Mouse (Mus musculus) kidney, embryonic 15.5 days (tissue): Measurements from ENCODE around the gene Ccdc51. TPM values are rescaled to one million over a fixed set of nuclear protein-coding genes. Genes with fewer than 3 reads are reported as not detected.
"Not testable (repeated sequence)": the region's sequence is repeated elsewhere in the genome, so short reads cannot be mapped to it uniquely, and the experiment has no call there.

Experiments
- ATAC-seq: fragments of 200-750 bp; cut with Nextera tagmentation; replicated peaks from 2 replicates; pipeline ENCODE4 v1.8.0; 2017; ENCODE audit warnings: moderate TSS enrichment; ENCODE audit not compliant: low FRiP score
- H3K27ac ChIP-seq: fragments of 300-500 bp; sonication (generic); 2 replicates; pipeline ENCODE4 v1.5.1; 2015; ENCODE audit warnings: mild to moderate bottlenecking, inconsistent platforms
- H3K27me3 ChIP-seq: fragments of 300-500 bp; sonication (generic); 2 replicates; pipeline ENCODE4 v1.6.1; 2015; ENCODE audit warnings: inconsistent platforms
- H3K36me3 ChIP-seq: fragments of 300-500 bp; sonication (generic); 2 replicates; pipeline ENCODE4 v1.6.1; 2015; ENCODE audit warnings: inconsistent platforms
- H3K4me1 ChIP-seq: fragments of 300-500 bp; sonication (generic); 2 replicates; pipeline ENCODE4 v1.6.1; 2015; ENCODE audit warnings: inconsistent platforms
- H3K4me2 ChIP-seq: fragments of 300-500 bp; sonication (generic); 2 replicates; pipeline ENCODE4 v1.6.1; 2015; ENCODE audit warnings: moderate library complexity, mild to moderate bottlenecking, inconsistent platforms
- H3K4me3 ChIP-seq: fragments of 300-500 bp; sonication (generic); replicated peaks from 2 replicates; pipeline ENCODE4 v1.5.1; 2015; ENCODE audit warnings: mild to moderate bottlenecking, inconsistent platforms
- H3K9ac ChIP-seq: fragments of 300-500 bp; sonication (generic); 2 replicates; pipeline ENCODE4 v1.6.1; 2015; ENCODE audit warnings: mild to moderate bottlenecking, inconsistent platforms
- H3K9me3 ChIP-seq: fragments of 300-500 bp; sonication (generic); replicated peaks from 2 replicates; pipeline ENCODE4 v1.6.1; 2016; ENCODE audit warnings: inconsistent platforms
- WGBS: fragments of 180-500 bp; shearing (Covaris S2); methylation state at CpG from one replicate; pipeline ENCODE4 v1.1.7; 2015; ENCODE audit warnings: mixed read lengths; 5-methylcytosine and 5-hydroxymethylcytosine counted together
- polyA plus RNA-seq: library from polyadenylated mRNA; unstranded; fragments of >200 nt; fragmentation: Nextera tagmentation; extraction: Ambion mirVana; gene quantifications from 2 replicates; pipeline ENCODE4 v1.2.1, GENCODE M21; 2015

Gene Ccdc51
- polyA plus RNA-seq, 1 experiment from 2014 or later: 12.9 TPM

- ATAC-seq: no peak
- Histone ChIP-seq H3K9me3 (no peaks in the 10 kb centered on the region), H3K9ac (no peak overlapping the region), H3K27me3 (no peaks in the 10 kb centered on the region), H3K27ac (no peak overlapping the region), H3K4me3 (no peak overlapping the region), H3K4me2 (no peak overlapping the region), H3K4me1 (0 out of 2 replicates have a peak, but pooled peaks cover under 1% of the 10 kb centered on the region), H3K36me3 (no peaks in the 10 kb centered on the region)
- 62% methylated on average over 3 of the region's 3 CpGs for WGBS
Measured at GRCm38 (mm10) chr9:109128211-109128610, 45.9 kb downstream of the Ccdc51 start.

- Histone ChIP-seq H3K4me2 (no peak overlapping the region), H3K27ac (no peak overlapping the region), H3K9ac (no peak overlapping the region), H3K27me3 (no peaks in the 10 kb centered on the region), H3K9me3 (no peaks in the 10 kb centered on the region), H3K4me1 (no peaks in the 10 kb centered on the region), H3K4me3 (no peak overlapping the region), H3K36me3 (no peaks in the 10 kb centered on the region)
- ATAC-seq: no peak
- 69% methylated on average over 5 of the region's 5 CpGs for WGBS
Measured at GRCm38 (mm10) chr9:109130076-109130475, 47.8 kb downstream of the Ccdc51 start.

GRCm38 (mm10) chr9:109140414-109140813 is 58.1 kb downstream of the Ccdc51 start:
- H3K4me2 ChIP-seq: not testable (repeated sequence)
- WGBS: 68% methylated on average over 4 of the region's 4 CpGs

More at GRCm38 (mm10) chr9:109140414-109140813, 58.1 kb downstream of the Ccdc51 start:
- not testable (repeated sequence) for H3K36me3 ChIP-seq, H3K4me1 ChIP-seq, H3K9me3 ChIP-seq, H3K4me3 ChIP-seq, H3K9ac ChIP-seq, H3K27me3 ChIP-seq, ATAC-seq, H3K27ac ChIP-seq

Other genes starting within 250 kb of the Ccdc51 start
- gene Slc26a6, start 229.2 kb upstream of the Ccdc51 start, polyA plus RNA-seq: 11.3 and 15.2 TPM in 2 replicates
- gene Tmem89, start 167.9 kb upstream of the Ccdc51 start, polyA plus RNA-seq: not detected in 2 replicates
- gene Uqcrc1, start 145.9 kb upstream of the Ccdc51 start, polyA plus RNA-seq: 513 and 523 TPM in 2 replicates
- 2.1 and 3.5 TPM in 2 replicates for gene Col7a1, start 128.9 kb upstream of the Ccdc51 start, polyA plus RNA-seq
- 0.14 and 0.18 TPM in 2 replicates for gene Ucn2, start 96.5 kb upstream of the Ccdc51 start, polyA plus RNA-seq
- 8.7 and 10.6 TPM in 2 replicates for gene Pfkfb4, start 90.7 kb upstream of the Ccdc51 start, polyA plus RNA-seq
- gene Shisa5, start 43.9 kb upstream of the Ccdc51 start, polyA plus RNA-seq: 81.7 and 95.6 TPM in 2 replicates
- 11.1 and 13.8 TPM in 2 replicates for gene Trex1, start 22.8 kb upstream of the Ccdc51 start, polyA plus RNA-seq
- 26.3 and 27.0 TPM in 2 replicates for gene Atrip, start 8.4 kb upstream of the Ccdc51 start, polyA plus RNA-seq
- gene Tma7, start 94 bp downstream of the Ccdc51 start, polyA plus RNA-seq: 616 and 693 TPM in 2 replicates
- 15.2 and 19.4 TPM in 2 replicates for gene Plxnb1, start 12.9 kb downstream of the Ccdc51 start, polyA plus RNA-seq
- gene Fbxw21, start 79.5 kb downstream of the Ccdc51 start, polyA plus RNA-seq: not detected in 2 replicates
- gene Fbxw13, start 113.5 kb downstream of the Ccdc51 start, polyA plus RNA-seq: not detected in 2 replicates
- gene Fbxw20, start 152.3 kb downstream of the Ccdc51 start, polyA plus RNA-seq: not detected in 2 replicates
- gene Fbxw14, start 205.2 kb downstream of the Ccdc51 start, polyA plus RNA-seq: not detected in 2 replicates